Mouse (Mus musculus): ENCODE measurements around the gene Wdsub1.

DNA sequence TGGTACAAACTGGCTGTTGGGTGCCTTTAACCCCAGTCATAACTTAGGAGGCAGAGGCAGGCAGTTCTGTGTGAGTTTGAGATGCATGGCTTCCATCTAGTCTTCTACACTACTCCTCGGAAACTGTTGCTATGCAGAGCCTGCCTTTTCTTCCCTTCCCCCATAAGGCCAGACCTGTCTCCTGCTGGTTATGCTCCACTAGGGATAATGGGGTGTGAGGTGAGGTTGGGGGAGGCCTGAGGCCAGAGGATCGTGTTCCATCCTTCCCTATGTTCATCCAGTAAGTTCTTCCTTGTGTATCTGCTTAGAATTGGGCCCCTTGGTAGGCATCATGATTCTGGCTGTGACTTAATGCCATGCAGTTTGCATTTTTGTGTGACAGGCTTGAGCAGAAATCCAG lies 76.8 kb downstream of the Wdsub1 start:
- TF ChIP-seq CTCF (IDR thresholded peaks at IDR 0.05; ENCODE audit: borderline replicate concordance, insufficient read depth, low read length) (no peak), POLR2A (IDR thresholded peaks at IDR 0.05; ENCODE audit: low read depth, low read length) (no peak)

Measured in embryonic fibroblast, embryonic 13.5 days (primary cell).